Comparison of ENCODE assay signal across 17 mouse cellular contexts in genomic region chr17:17592926-17593325, GRCm38 (mm10). TPM values are rescaled to one million over a fixed set of nuclear protein-coding genes. Genes with fewer than 3 reads are reported as not detected.
DNase-seq lines count a peak whose midpoint lies in the region; ATAC-seq and TF ChIP-seq lines count a peak whose summit lies in the region.
"Had no signal": no experiment of that assay in that cellular context is flagged by ENCODE, and none has a peak within 500 bp of the region (broad histone marks: within the 10 kb centered on the region; RNA-seq: fewer than 3 reads in every experiment).

No protein-coding gene starts in this region.

- TF ChIP-seq CTCF in gastrocnemius, adult 2 months (IDR thresholded peaks at IDR 0.05), result no peak

- no peak overlapping the region for H3K4me3 ChIP-seq in gastrocnemius, adult 2 months
- H3K4me3 ChIP-seq: hindbrain, embryonic 12.5 days; limb, embryonic 12.5 days; neural tube, embryonic 12.5 days had no signal

- no peak for DNase-seq in gastrocnemius, adult 2 months
- DNase-seq in gastrocnemius, postnatal 10 days, result no peak
- peak; percentile 16 for DNase-seq in lung, postnatal 25 days (ENCODE audit: low spot score)
- DNase-seq in lung, postnatal 4 days, result no peak
- no peak for DNase-seq in cerebellum, adult 11 months
- no peak for DNase-seq in urinary bladder, postnatal 4 days (ENCODE audit: low spot score in 2 of 2)
- DNase-seq: adrenal gland, postnatal 25 days; lung, adult 18-20 months; midbrain, embryonic 14.5 days; thymus, postnatal 4 days had no signal

- intact Hi-C loops in gastrocnemius, adult 2 months (cut with DNase I), result no loop called here

- H3K27ac ChIP-seq in gastrocnemius, adult 2 months, result peak overlapping the region; percentile 88
- H3K27ac ChIP-seq: hindbrain, embryonic 12.5 days; limb, embryonic 12.5 days; neural tube, embryonic 12.5 days had no signal

- peak; percentile 86 for ATAC-seq in common myeloid progenitor, adult 5-6 weeks (replicated peaks; ENCODE audit: low read depth, poor library complexity, severe bottlenecking)
- peak; percentile 49 for ATAC-seq in megakaryocyte progenitor cell, adult 5-6 weeks (replicated peaks; ENCODE audit: poor library complexity)
- ATAC-seq: forebrain, embryonic 16.5 days; intestine, postnatal 0 days had no signal

RNA-seq across cellular contexts. Expression of gene Lnpep, which starts 31.9 kb away (rescaled TPM):
- total RNA-seq in gastrocnemius, adult 2 months (2021), result 10 to 100 TPM; 65.3 to 77.3 TPM
- 10 to 100 TPM; 91.2 to 95.0 TPM for total RNA-seq in gastrocnemius, postnatal 10 days (2021)
- 66.3 and 77.6 TPM in 2 replicates for total RNA-seq in common myeloid progenitor, adult 5-6 weeks (2017)
- 70.8 and 72.5 TPM in 2 replicates for total RNA-seq in megakaryocyte progenitor cell, adult 5-6 weeks (2015)
- total RNA-seq in megakaryocyte progenitor cell, adult 5-6 weeks (2017), result 40.0 and 51.7 TPM in 2 replicates
